Mouse (Mus musculus) heart, postnatal 10 days (tissue): Measurements from ENCODE around the gene Smndc1. TPM values are rescaled to one million over a fixed set of nuclear protein-coding genes. Genes with fewer than 3 reads are reported as not detected.

Source experiments
- DNase-seq, 2 experiments: peaks; one replicate each; pipeline ENCODE4 v3.0.0; 2021
- intact Hi-C: fragments of 180-260 bp; cut with DNase I; formaldehyde crosslinking; loops from one replicate; pipeline ENCODE4 v1.15.1; 2025
- total RNA-seq, 2 experiments: library from RNA; stranded (reverse); gene quantifications; 2 replicates each; pipeline ENCODE4 v1.2.3; 2021

Smndc1 gene
- total RNA-seq, 2 experiments from 2014 or later: 37.3 to 39.5 TPM

GRCm38 (mm10) chr19:53391386-53391785, 1.0 kb upstream of the Smndc1 start:
- DNase-seq: no peak
- intact Hi-C loops: loop anchor here (5.0 kb wide), 1 partner anchor 141 kb away; no protein-coding TSS in a partner anchor

- DNase-seq: no peak
- intact Hi-C loops: loop anchor here (5.0 kb wide), 1 partner anchor 142 kb away; no protein-coding TSS in a partner anchor
Observed at GRCm38 (mm10) chr19:53389851-53390431, 437 bp downstream of the Smndc1 start.

- intact Hi-C loops: no loop called here
- no peak for DNase-seq
Observed at GRCm38 (mm10) chr19:53389417-53389816, 961 bp downstream of the Smndc1 start.

- intact Hi-C loops: no loop called here
- DNase-seq: no peak
Observed at GRCm38 (mm10) chr19:53383336-53383735, 7.0 kb downstream of the Smndc1 start.

DNA sequence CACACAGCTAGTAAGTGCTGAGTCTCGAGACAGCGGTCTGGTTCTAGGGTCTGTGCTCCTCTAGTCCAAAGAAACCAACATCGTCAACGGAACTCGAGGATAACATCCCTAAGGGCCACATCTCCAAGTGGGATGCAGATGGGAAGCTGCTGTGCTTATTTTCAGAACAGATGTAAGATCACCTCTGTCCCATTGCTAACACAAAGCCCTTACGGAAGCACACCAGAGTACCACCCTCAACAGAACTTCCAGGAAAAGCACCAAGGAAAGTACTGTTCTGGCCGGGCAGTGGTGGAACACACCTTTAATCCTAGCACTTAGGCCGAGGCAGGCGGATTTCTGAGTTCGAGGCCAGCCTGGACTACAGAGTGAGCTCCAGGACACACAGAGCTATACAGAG, 12.0 kb downstream of the Smndc1 start:
- DNase-seq: no peak
- intact Hi-C loops: no loop called here

GRCm38 (mm10) chr19:53377652-53378051, 12.7 kb downstream of the Smndc1 start:
- DNase-seq: no peak
- intact Hi-C loops: no loop called here

DNA sequence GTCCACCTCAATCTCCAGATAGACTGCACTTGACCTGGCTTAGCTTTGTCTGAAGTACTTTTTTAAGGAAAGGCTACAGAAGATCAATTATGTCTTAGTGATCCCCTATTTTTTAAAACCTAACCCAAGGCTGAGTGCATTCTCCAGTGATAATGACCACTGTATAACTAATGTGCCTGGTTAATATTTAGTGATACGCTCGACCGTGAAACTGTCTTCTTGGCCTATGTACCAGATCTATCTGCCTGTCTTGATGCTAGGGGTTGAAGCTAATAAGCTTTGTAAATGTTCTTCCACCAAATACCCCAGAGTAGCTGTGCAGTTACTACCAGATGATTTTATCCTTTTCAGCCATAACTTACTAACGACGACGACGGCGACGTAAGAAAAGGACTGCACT, 14.6 kb downstream of the Smndc1 start:
- intact Hi-C loops: no loop called here
- DNase-seq: no peak

GRCm38 (mm10) chr19:53375299-53375698, 15.1 kb downstream of the Smndc1 start:
- no peak for DNase-seq
- intact Hi-C loops: no loop called here

DNA sequence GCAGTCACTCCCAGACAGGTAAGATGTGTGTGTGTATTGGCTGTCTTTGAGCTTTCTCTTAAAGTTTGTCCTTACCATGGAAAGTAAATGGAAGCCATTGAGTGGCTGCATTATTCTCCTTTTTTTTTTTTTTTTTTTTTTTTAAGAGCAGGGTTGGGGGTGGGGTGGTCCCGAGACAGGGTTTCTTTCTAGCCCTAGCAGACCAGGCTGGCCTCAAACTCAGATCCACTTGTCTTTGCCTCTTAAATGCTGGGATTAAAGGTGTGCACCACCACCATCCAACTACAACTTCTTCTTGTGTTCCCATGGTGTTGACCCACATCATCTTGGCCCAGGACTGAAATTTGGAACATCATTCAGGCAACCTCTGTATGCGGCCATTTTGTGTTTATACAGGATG, 16.8 kb downstream of the Smndc1 start:
- intact Hi-C loops: no loop called here
- DNase-seq: no peak

DNA sequence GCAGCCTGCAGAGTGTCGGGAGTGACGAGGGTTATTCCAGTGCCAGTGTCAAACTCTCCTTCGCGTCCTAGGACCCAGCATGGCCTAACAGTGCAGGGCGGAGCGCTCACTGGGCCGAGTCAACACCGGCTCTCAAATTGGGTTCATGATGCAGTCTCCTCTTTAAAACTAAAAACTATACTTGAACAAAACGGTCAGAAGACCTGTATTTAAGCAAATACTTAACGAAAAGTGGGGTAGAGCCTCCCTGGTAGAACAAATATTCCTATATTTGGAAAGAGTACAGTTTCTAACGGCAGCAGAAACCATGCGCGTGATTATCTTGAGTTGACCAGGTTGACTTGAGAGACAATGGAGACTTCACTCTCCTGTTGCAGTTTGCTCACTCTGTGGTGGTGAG, 18.7 kb downstream of the Smndc1 start, which contains the start of gene Gm10197:
Gene Gm10197 (minus strand): TSS at position 101 of the 400 bp plus-strand sequence.
- no peak for DNase-seq

DNA sequence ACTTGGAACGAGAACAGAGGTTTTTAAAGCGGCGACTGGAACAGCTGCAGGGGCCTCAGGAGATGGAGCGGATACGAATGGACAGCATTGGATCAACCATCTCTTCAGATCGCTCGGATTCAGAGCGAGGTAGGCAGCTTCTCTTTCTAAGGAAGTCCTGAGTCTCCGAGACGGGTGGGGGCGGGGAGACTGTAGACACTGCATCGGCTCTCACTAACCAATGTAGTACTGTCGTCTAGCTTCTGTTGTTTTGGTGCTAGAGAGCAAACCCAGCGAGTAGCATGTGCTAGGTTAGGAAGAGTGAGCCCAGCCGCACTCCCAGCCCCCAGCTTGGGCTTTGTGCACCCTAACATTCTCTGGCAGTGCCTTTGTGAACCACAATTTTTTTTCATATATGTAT, 20.1 kb downstream of the Smndc1 start:
- intact Hi-C loops: no loop called here
- no peak for DNase-seq

More for the DNA sequence above, 18.7 kb downstream of the Smndc1 start, which contains the start of gene Gm10197:
- intact Hi-C loops: no loop called here

- intact Hi-C loops: loop anchor here (1.0 to 5.0 kb wide), 4 partner anchors 37 to 362 kb away; partner anchors contain the start of gene Mxi1
- peak; percentile 82 to 87 for DNase-seq
Observed at GRCm38 (mm10) chr19:53369469-53370043, 20.8 kb downstream of the Smndc1 start.

DNA sequence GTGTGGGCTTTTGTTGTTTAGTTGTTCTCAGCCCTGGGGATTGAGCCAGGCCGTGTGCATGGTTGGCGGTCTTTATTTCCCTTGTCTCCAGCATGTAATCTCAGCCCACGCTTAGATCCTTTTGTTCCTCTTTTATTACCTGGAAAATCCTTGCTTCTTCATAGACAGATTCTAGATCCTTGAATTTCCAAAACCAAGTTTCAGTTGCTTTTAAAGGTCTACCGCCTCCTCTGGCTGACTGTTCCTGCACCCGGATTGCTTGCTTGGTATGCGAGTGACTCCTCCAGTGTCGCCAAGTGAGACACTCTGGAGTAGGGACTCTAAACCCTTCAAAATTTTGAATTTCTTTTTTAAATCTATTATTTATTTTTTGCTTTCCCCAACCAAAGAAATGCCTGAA, 23.5 kb downstream of the Smndc1 start:
- no peak for DNase-seq
- intact Hi-C loops: loop anchor here (5.0 kb wide), 3 partner anchors 35 to 360 kb away; partner anchors contain the start of gene Mxi1

- no peak for DNase-seq
- intact Hi-C loops: loop anchor here (5.0 kb wide), 3 partner anchors 34 to 359 kb away; partner anchors contain the start of gene Mxi1
Observed at GRCm38 (mm10) chr19:53366057-53366775, 24.2 kb downstream of the Smndc1 start.

DNA sequence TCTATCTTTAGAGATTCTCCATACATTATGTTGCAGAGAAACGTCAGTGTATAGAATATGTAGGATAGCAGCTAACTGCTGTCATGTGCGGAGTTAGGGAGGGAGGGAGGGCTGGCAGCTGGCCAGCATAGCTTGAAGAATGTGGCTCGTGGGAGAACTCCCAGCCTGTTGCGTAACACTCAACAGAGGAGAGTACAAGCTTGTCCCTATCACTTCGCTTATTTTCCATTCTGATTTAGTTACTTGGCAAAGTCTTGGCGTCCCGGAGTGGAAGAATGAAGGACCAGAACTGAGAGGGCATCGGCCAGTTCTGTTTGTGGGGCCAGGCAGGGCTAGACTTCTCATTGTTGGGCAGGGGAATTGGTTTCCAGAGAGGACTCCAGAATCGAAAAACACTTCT, 25.4 kb downstream of the Smndc1 start:
- intact Hi-C loops: loop anchor here (5.0 kb wide), 3 partner anchors 33 to 358 kb away; partner anchors contain the start of gene Mxi1
- peak; percentile 73 for DNase-seq

- DNase-seq: no peak
- intact Hi-C loops: no loop called here
Observed at GRCm38 (mm10) chr19:53364551-53364950, 25.8 kb downstream of the Smndc1 start.

- intact Hi-C loops: no loop called here
- peak in 1 of 2 experiments; percentile 42 for DNase-seq
Observed at GRCm38 (mm10) chr19:53362967-53363366, 27.4 kb downstream of the Smndc1 start.

DNA sequence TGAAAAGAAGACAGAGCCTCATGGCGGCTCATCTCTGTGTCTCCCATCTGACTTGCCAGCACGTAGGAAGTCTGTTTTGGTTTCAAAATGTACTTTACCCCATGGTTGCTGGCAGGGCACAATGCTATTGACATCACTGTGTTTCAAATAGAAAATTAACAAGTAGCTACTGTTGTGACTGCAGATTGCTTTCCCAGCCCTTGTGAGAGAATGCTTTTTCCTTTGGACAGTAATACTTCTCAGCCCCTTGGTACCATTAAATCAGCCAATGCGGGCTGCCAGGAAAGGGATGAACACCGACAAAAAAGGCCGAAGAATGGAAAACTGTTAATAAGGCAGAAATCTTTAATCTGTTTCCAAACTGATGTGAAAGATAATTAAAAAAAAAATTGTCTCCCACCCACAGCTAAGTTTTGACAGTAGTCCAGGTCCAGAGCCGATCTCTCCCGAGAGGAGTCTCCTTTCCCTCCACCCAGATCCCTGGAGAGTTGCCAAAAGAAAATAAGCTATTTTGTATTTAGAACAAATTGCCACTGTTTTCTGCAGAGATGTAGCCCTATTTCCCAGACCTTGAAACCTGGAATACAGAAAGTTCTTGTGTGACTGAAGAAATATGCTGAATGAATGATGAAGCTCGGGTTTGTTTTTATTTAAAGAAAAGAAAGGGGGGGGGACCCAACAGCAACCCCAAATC, 30.0 kb downstream of the Smndc1 start:
- intact Hi-C loops: no loop called here

DNA sequence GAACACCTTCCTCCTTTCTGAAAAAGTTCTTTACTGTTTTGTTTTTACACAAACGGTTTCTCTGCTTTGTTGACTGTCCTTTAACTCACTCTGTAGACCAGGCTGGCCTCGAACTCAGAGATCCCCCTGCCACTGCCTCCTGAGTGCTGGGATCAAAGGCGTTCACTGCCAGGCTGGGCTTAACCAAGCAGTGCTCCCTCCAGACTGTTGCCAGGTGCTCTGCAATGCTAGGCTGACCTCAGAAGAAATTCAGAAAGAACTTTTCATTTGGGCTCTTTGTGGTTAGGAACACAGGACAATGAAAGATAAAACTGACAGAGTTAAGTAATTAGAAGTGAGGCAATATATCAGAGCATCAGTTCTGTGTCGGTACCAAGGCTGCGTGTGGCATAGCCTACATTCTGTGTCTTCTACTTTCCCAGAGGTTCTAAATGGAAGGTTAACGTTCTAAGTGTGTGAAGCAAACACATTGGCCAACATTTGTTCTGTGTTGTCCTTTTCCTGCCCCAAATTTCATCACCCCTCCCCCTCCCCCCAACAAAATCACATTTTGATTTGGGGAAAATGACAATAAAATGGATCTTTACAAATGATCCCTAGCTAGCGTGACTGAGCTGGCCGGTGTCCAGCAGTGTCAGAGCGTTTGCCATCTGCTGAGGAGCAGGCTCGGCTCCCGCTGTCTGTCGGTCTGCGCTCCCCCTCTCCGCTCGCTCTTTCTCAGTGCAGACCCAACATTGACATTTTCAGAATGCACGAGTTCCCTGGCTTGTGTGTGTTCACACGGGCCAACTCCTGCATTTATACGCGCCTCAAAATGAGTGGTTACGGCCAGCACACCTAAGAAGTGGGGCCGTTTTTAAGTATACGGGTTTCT, 31.0 kb downstream of the Smndc1 start:
- intact Hi-C loops: no loop called here

More for the DNA sequence above, 30.0 kb downstream of the Smndc1 start:
- DNase-seq: peak in 1 of 2 experiments; percentile 26

GRCm38 (mm10) chr19:53355065-53355464, 35.3 kb downstream of the Smndc1 start:
- no peak for DNase-seq
- intact Hi-C loops: no loop called here

More for the DNA sequence above, 31.0 kb downstream of the Smndc1 start:
- peak; percentile 52 for DNase-seq
